Mouse (Mus musculus) heart, adult 2 months (tissue): ENCODE measurements around the gene Ddx19a.

Experiments
- CTCF ChIP-seq: fragments of 200-600 bp; IDR thresholded peaks from 2 replicates; pipeline ENCODE4 v1.8.1; 2022; ENCODE audit warnings: antibody characterized with exemption, mild to moderate bottlenecking, moderate library complexity
- EP300 ChIP-seq: fragments of 200-500 bp; IDR thresholded peaks from 2 replicates; pipeline ENCODE4 v1.6.1; 2011; ENCODE audit warnings: low read depth, low read length, control low read depth; ENCODE audit not compliant: insufficient read depth

- TF ChIP-seq CTCF (no peak), EP300 (no peak)
Measured at GRCm38 (mm10) chr8:111034276-111034675, 36.7 kb upstream of the Ddx19a start.
